Mouse (Mus musculus): ENCODE measurements around the gene 1700014D04Rik. TPM values are rescaled to one million over a fixed set of nuclear protein-coding genes. Genes with fewer than 3 reads are reported as not detected.
"Not testable (repeated sequence)": the region's sequence is repeated elsewhere in the genome, so short reads cannot be mapped to it uniquely, and the experiment has no call there.

Gene 1700014D04Rik
- polyA plus RNA-seq, 1 experiment from 2014 or later: not detected

GRCm38 (mm10) chr13:59728378-59729093, 18.0 kb downstream of the 1700014D04Rik start:
- WGBS: 28% methylated on average over 7 of the region's 7 CpGs
- peak; percentile 89 for DNase-seq (ENCODE audit: low spot score)
- H3K4me2 ChIP-seq (ENCODE audit: low read length): no peak overlapping the region
- ATAC-seq (replicated peaks; ENCODE audit: low FRiP score, low TSS enrichment, low read depth): peak; percentile 84
- no peak overlapping the region for H3K27ac ChIP-seq (ENCODE audit: low read depth)
- H3K27me3 ChIP-seq (replicated peaks; ENCODE audit: control insufficient read depth, insufficient read depth, low read length): 0 out of 2 replicates have a peak, but pooled peaks cover 3% of the 10 kb centered on the region
- H3K9ac ChIP-seq (ENCODE audit: low read length): no peak overlapping the region; the same call in 1 of the 2 replicates
- H3K36me3 ChIP-seq (ENCODE audit: control insufficient read depth, insufficient read depth, low read length): no peaks in the 10 kb centered on the region
- no peaks in the 10 kb centered on the region for H3K9me3 ChIP-seq (ENCODE audit: control insufficient read depth, low read length)
- no peak overlapping the region for H3K4me3 ChIP-seq (ENCODE audit: low read depth, low read length)
- H3K4me1 ChIP-seq (replicated peaks; ENCODE audit: control insufficient read depth, insufficient read depth, low read length): no peaks in the 10 kb centered on the region

- Histone ChIP-seq H3K36me3 (ENCODE audit: control insufficient read depth, insufficient read depth, low read length) (no peaks in the 10 kb centered on the region), H3K9me3 (ENCODE audit: control insufficient read depth, low read length) (no peaks in the 10 kb centered on the region), H3K27ac (ENCODE audit: low read depth) (no peak overlapping the region), H3K4me3 (ENCODE audit: low read depth, low read length) (0 out of 2 replicates have a peak overlapping the region, but pooled peaks have one; percentile 2), H3K27me3 (replicated peaks; ENCODE audit: control insufficient read depth, insufficient read depth, low read length) (0 out of 2 replicates have a peak, but pooled peaks cover 3% of the 10 kb centered on the region), H3K4me2 (ENCODE audit: low read length) (peak overlapping the region; percentile 42), H3K4me1 (replicated peaks; ENCODE audit: control insufficient read depth, insufficient read depth, low read length) (no peaks in the 10 kb centered on the region), H3K9ac (ENCODE audit: low read length) (no peak overlapping the region)
- DNase-seq (ENCODE audit: low spot score) (no peak), ATAC-seq (replicated peaks; ENCODE audit: low FRiP score, low TSS enrichment, low read depth) (no peak)
- 32% methylated on average over 29 of the region's 29 CpGs for WGBS
These were observed 20.2 kb downstream of the 1700014D04Rik start for GRCm38 (mm10) chr13:59726139-59726867.

- not testable (repeated sequence) for DNase-seq (ENCODE audit: low spot score); H3K4me2 ChIP-seq (ENCODE audit: low read length); H3K36me3 ChIP-seq (ENCODE audit: control insufficient read depth, insufficient read depth, low read length); H3K4me3 ChIP-seq (ENCODE audit: low read depth, low read length); ATAC-seq (replicated peaks; ENCODE audit: low FRiP score, low TSS enrichment, low read depth); H3K27me3 ChIP-seq (replicated peaks; ENCODE audit: control insufficient read depth, insufficient read depth, low read length); H3K27ac ChIP-seq (ENCODE audit: low read depth); H3K9me3 ChIP-seq (ENCODE audit: control insufficient read depth, low read length); H3K4me1 ChIP-seq (replicated peaks; ENCODE audit: control insufficient read depth, insufficient read depth, low read length); H3K9ac ChIP-seq (ENCODE audit: low read length)
- 92% methylated on average over 1 of the region's 1 CpGs for WGBS
These were observed 24.5 kb downstream of the 1700014D04Rik start for GRCm38 (mm10) chr13:59722089-59722488.

GRCm38 (mm10) chr13:59719475-59719874, 27.1 kb downstream of the 1700014D04Rik start:
- H3K27me3 ChIP-seq (replicated peaks; ENCODE audit: control insufficient read depth, insufficient read depth, low read length): no peaks in the 10 kb centered on the region
- no peak overlapping the region for H3K27ac ChIP-seq (ENCODE audit: low read depth)
- WGBS: 91% methylated on average over 1 of the region's 1 CpGs
- no peaks in the 10 kb centered on the region for H3K36me3 ChIP-seq (ENCODE audit: control insufficient read depth, insufficient read depth, low read length)
- ATAC-seq (replicated peaks; ENCODE audit: low FRiP score, low TSS enrichment, low read depth) (no peak), DNase-seq (ENCODE audit: low spot score) (no peak)
- H3K4me1 ChIP-seq (replicated peaks; ENCODE audit: control insufficient read depth, insufficient read depth, low read length): no peaks in the 10 kb centered on the region; the same call in 1 of the 2 replicates
- H3K4me3 ChIP-seq (ENCODE audit: low read depth, low read length): no peak overlapping the region
- no peaks in the 10 kb centered on the region for H3K9me3 ChIP-seq (ENCODE audit: control insufficient read depth, low read length)
- no peak overlapping the region for H3K9ac ChIP-seq (ENCODE audit: low read length)
- H3K4me2 ChIP-seq (ENCODE audit: low read length): no peak overlapping the region

GRCm38 (mm10) chr13:59718857-59719440, 27.6 kb downstream of the 1700014D04Rik start:
- H3K4me1 ChIP-seq (replicated peaks; ENCODE audit: control insufficient read depth, insufficient read depth, low read length): not testable (repeated sequence)

GRCm38 (mm10) chr13:59713710-59714109, 32.8 kb downstream of the 1700014D04Rik start:
- Histone ChIP-seq H3K36me3 (ENCODE audit: control insufficient read depth, insufficient read depth, low read length) (no peaks in the 10 kb centered on the region), H3K27ac (ENCODE audit: low read depth) (no peak overlapping the region), H3K4me3 (ENCODE audit: low read depth, low read length) (no peak overlapping the region), H3K27me3 (replicated peaks; ENCODE audit: control insufficient read depth, insufficient read depth, low read length) (no peaks in the 10 kb centered on the region), H3K9ac (ENCODE audit: low read length) (no peak overlapping the region), H3K9me3 (ENCODE audit: control insufficient read depth, low read length) (no peaks in the 10 kb centered on the region), H3K4me2 (ENCODE audit: low read length) (no peak overlapping the region), H3K4me1 (replicated peaks; ENCODE audit: control insufficient read depth, insufficient read depth, low read length) (no peaks in the 10 kb centered on the region)
- 37% methylated on average over 3 of the region's 3 CpGs for WGBS
- ATAC-seq (replicated peaks; ENCODE audit: low FRiP score, low TSS enrichment, low read depth) (no peak), DNase-seq (ENCODE audit: low spot score) (no peak)

More at GRCm38 (mm10) chr13:59718857-59719440, 27.6 kb downstream of the 1700014D04Rik start:
- 0 out of 2 replicates have a peak, but pooled peaks have one; percentile 43 for ATAC-seq (replicated peaks; ENCODE audit: low FRiP score, low TSS enrichment, low read depth)
- not testable (repeated sequence) for H3K4me2 ChIP-seq (ENCODE audit: low read length); H3K27ac ChIP-seq (ENCODE audit: low read depth); H3K36me3 ChIP-seq (ENCODE audit: control insufficient read depth, insufficient read depth, low read length); DNase-seq (ENCODE audit: low spot score); H3K27me3 ChIP-seq (replicated peaks; ENCODE audit: control insufficient read depth, insufficient read depth, low read length); H3K9ac ChIP-seq (ENCODE audit: low read length); H3K4me3 ChIP-seq (ENCODE audit: low read depth, low read length); H3K9me3 ChIP-seq (ENCODE audit: control insufficient read depth, low read length)
- WGBS: 26% methylated on average over 6 of the region's 6 CpGs

- 59% methylated on average over 3 of the region's 3 CpGs for WGBS
- not testable (repeated sequence) for DNase-seq (ENCODE audit: low spot score); H3K4me2 ChIP-seq (ENCODE audit: low read length); H3K4me3 ChIP-seq (ENCODE audit: low read depth, low read length); H3K9me3 ChIP-seq (ENCODE audit: control insufficient read depth, low read length); H3K27ac ChIP-seq (ENCODE audit: low read depth); H3K4me1 ChIP-seq (replicated peaks; ENCODE audit: control insufficient read depth, insufficient read depth, low read length); ATAC-seq (replicated peaks; ENCODE audit: low FRiP score, low TSS enrichment, low read depth); H3K9ac ChIP-seq (ENCODE audit: low read length); H3K27me3 ChIP-seq (replicated peaks; ENCODE audit: control insufficient read depth, insufficient read depth, low read length); H3K36me3 ChIP-seq (ENCODE audit: control insufficient read depth, insufficient read depth, low read length)
These were observed 34.6 kb downstream of the 1700014D04Rik start, which contains the start of gene Spata31d1b for GRCm38 (mm10) chr13:59711984-59712383. Gene Spata31d1b (plus strand): TSS chr13:59712284.

- H3K4me2 ChIP-seq (ENCODE audit: low read length): no peak within 1 kb of the TSS
- 88% methylated on average over 15 of the region's 15 CpGs for WGBS
These were observed 36.3 kb downstream of the 1700014D04Rik start, which contains the start of gene Spata31d1a for GRCm38 (mm10) chr13:59710230-59710629. Gene Spata31d1a (minus strand): TSS chr13:59710330.

More at GRCm38 (mm10) chr13:59710230-59710629, 36.3 kb downstream of the 1700014D04Rik start, which contains the start of gene Spata31d1a:
- Histone ChIP-seq H3K27me3 (replicated peaks; ENCODE audit: control insufficient read depth, insufficient read depth, low read length) (no peaks in the 10 kb centered on the region), H3K36me3 (ENCODE audit: control insufficient read depth, insufficient read depth, low read length) (no peaks in the 10 kb centered on the region), H3K9me3 (ENCODE audit: control insufficient read depth, low read length) (no peaks in the 10 kb centered on the region), H3K4me3 (ENCODE audit: low read depth, low read length) (no peak within 1 kb of the TSS), H3K27ac (ENCODE audit: low read depth) (no peak within 1 kb of the TSS), H3K4me1 (replicated peaks; ENCODE audit: control insufficient read depth, insufficient read depth, low read length) (no peaks in the 10 kb centered on the region), H3K9ac (ENCODE audit: low read length) (no peak within 1 kb of the TSS)
- no peak for ATAC-seq (replicated peaks; ENCODE audit: low FRiP score, low TSS enrichment, low read depth)
- DNase-seq (ENCODE audit: low spot score): no peak
